Mouse (Mus musculus): ENCODE measurements around the gene Lrrc58.

The Lrrc58 gene

GRCm38 (mm10) chr16:37867791-37868505, at the start of gene Lrrc58:
TSS of gene Lrrc58 (plus strand) at chr16:37868389.
- ATAC-seq (ENCODE audit: low TSS enrichment), result peak; percentile 81

GRCm38 (mm10) chr16:37823949-37824348, 44.2 kb upstream of the Lrrc58 start:
- ATAC-seq (ENCODE audit: low TSS enrichment), result 0 out of 2 replicates have a peak, but pooled peaks have one; percentile 26

- ATAC-seq (ENCODE audit: low TSS enrichment), result peak; percentile 75
Observed at GRCm38 (mm10) chr16:37824778-37825505, 43.2 kb upstream of the Lrrc58 start.

GRCm38 (mm10) chr16:37826286-37826685, 41.9 kb upstream of the Lrrc58 start:
- ATAC-seq (ENCODE audit: low TSS enrichment), result no peak

- no peak for ATAC-seq (ENCODE audit: low TSS enrichment)
Observed at GRCm38 (mm10) chr16:37831041-37831440, 37.1 kb upstream of the Lrrc58 start.

GRCm38 (mm10) chr16:37837571-37837970, 30.6 kb upstream of the Lrrc58 start:
- ATAC-seq (ENCODE audit: low TSS enrichment), result no peak

- ATAC-seq (ENCODE audit: low TSS enrichment), result no peak
Observed at GRCm38 (mm10) chr16:37842439-37842838, 25.8 kb upstream of the Lrrc58 start.

GRCm38 (mm10) chr16:37843740-37844139, 24.4 kb upstream of the Lrrc58 start:
- ATAC-seq (ENCODE audit: low TSS enrichment), result no peak

GRCm38 (mm10) chr16:37845202-37845925, 22.8 kb upstream of the Lrrc58 start:
- no peak for ATAC-seq (ENCODE audit: low TSS enrichment)

GRCm38 (mm10) chr16:37847081-37847480, 21.1 kb upstream of the Lrrc58 start:
- ATAC-seq (ENCODE audit: low TSS enrichment), result no peak

GRCm38 (mm10) chr16:37851366-37851765, 16.8 kb upstream of the Lrrc58 start:
- ATAC-seq (ENCODE audit: low TSS enrichment), result no peak

- no peak for ATAC-seq (ENCODE audit: low TSS enrichment)
Observed at GRCm38 (mm10) chr16:37853279-37853678, 14.9 kb upstream of the Lrrc58 start.

GRCm38 (mm10) chr16:37854054-37854453, 14.1 kb upstream of the Lrrc58 start:
- ATAC-seq (ENCODE audit: low TSS enrichment), result no peak

- ATAC-seq (ENCODE audit: low TSS enrichment), result no peak
Observed at GRCm38 (mm10) chr16:37854593-37854992, 13.6 kb upstream of the Lrrc58 start.

GRCm38 (mm10) chr16:37855583-37855982, 12.6 kb upstream of the Lrrc58 start:
- ATAC-seq (ENCODE audit: low TSS enrichment), result no peak

GRCm38 (mm10) chr16:37856327-37856726, 11.9 kb upstream of the Lrrc58 start:
- ATAC-seq (ENCODE audit: low TSS enrichment), result no peak

- no peak for ATAC-seq (ENCODE audit: low TSS enrichment)
Observed at GRCm38 (mm10) chr16:37857495-37857894, 10.7 kb upstream of the Lrrc58 start.

GRCm38 (mm10) chr16:37860213-37860612, 8.0 kb upstream of the Lrrc58 start:
- ATAC-seq (ENCODE audit: low TSS enrichment), result no peak

GRCm38 (mm10) chr16:37861029-37861428, 7.2 kb upstream of the Lrrc58 start, which contains the start of gene Gm36028:
TSS of gene Gm36028 (minus strand) at chr16:37861146.
- no peak for ATAC-seq (ENCODE audit: low TSS enrichment)

- ATAC-seq (ENCODE audit: low TSS enrichment), result no peak
Observed at GRCm38 (mm10) chr16:37863876-37864275, 4.3 kb upstream of the Lrrc58 start.

- no peak for ATAC-seq (ENCODE audit: low TSS enrichment)
Observed at GRCm38 (mm10) chr16:37865841-37866240, 2.3 kb upstream of the Lrrc58 start.

Measured in frontal cortex, adult (tissue).